In genomic region chrX:120291696-120292095, GRCm38 (mm10) we compare ENCODE assay signal across 10 mouse cellular contexts. TPM values are rescaled to one million over a fixed set of nuclear protein-coding genes. Genes with fewer than 3 reads are reported as not detected.
A peak's percentile ranks its signal among the peaks of the same experiment; 100 is the strongest.
DNase-seq lines count a peak whose midpoint lies in the region; ATAC-seq lines count a peak whose summit lies in the region.
"Had no signal": no experiment of that assay in that cellular context is flagged by ENCODE, and none has a peak within 500 bp of the region (broad histone marks: within the 10 kb centered on the region; RNA-seq: fewer than 3 reads in every experiment).

No protein-coding gene starts in this region.

- DNase-seq in kidney, postnatal 36 days, result no peak
- peak; percentile 50 for DNase-seq in embryo, embryonic 11 days
- no peak for DNase-seq in urinary bladder, postnatal 10 days (ENCODE audit: low spot score)
- DNase-seq in heart, postnatal 10 days, result no peak

- H3K9me3 ChIP-seq in kidney, embryonic 15.5 days (replicated peaks), result no peaks in the 10 kb centered on the region
- H3K9me3 ChIP-seq in hindbrain, embryonic 16.5 days (ENCODE audit: control insufficient read depth, low read length), result no peaks in the 10 kb centered on the region
- H3K9me3 ChIP-seq in midbrain, embryonic 16.5 days (replicated peaks; ENCODE audit: control insufficient read depth, low read length, poor library complexity, severe bottlenecking), result no peaks in the 10 kb centered on the region

- WGBS in kidney, embryonic 15.5 days, result 15% methylated on average over 13 of the region's 13 CpGs
- 11% methylated on average over 13 of the region's 13 CpGs for WGBS in hindbrain, embryonic 16.5 days
- 15% methylated on average over 13 of the region's 13 CpGs for WGBS in midbrain, embryonic 16.5 days

- H3K36me3 ChIP-seq in kidney, embryonic 15.5 days, result no peaks in the 10 kb centered on the region
- H3K36me3 ChIP-seq in hindbrain, embryonic 16.5 days (ENCODE audit: control insufficient read depth, insufficient read depth, low read length), result no peaks in the 10 kb centered on the region
- no peaks in the 10 kb centered on the region for H3K36me3 ChIP-seq in midbrain, embryonic 16.5 days (ENCODE audit: control insufficient read depth, insufficient read depth, low read length)
- H3K36me3 ChIP-seq: G1E had no signal

- ATAC-seq in kidney, embryonic 15.5 days (replicated peaks; ENCODE audit: low FRiP score), result no peak
- ATAC-seq in hindbrain, embryonic 16.5 days, result 0 out of 2 replicates have a peak, but pooled peaks have one; percentile 26
- no peak for ATAC-seq in midbrain, embryonic 16.5 days
- no peak for ATAC-seq in erythroblast, adult 5-6 weeks (replicated peaks; ENCODE audit: low FRiP score, poor library complexity, severe bottlenecking)

- H3K9ac ChIP-seq in kidney, embryonic 15.5 days, result no peak overlapping the region
- H3K9ac ChIP-seq in hindbrain, embryonic 16.5 days (ENCODE audit: low read depth, low read length), result no peak overlapping the region; the same call in 1 of the 2 replicates
- H3K9ac ChIP-seq in midbrain, embryonic 16.5 days (ENCODE audit: low read depth, low read length), result peak overlapping the region; percentile 38; the same call in 1 of the 2 replicates

- peak overlapping the region; percentile 76 for H3K4me2 ChIP-seq in kidney, embryonic 15.5 days
- H3K4me2 ChIP-seq in hindbrain, embryonic 16.5 days (ENCODE audit: low read length), result peak overlapping the region; percentile 85
- peak overlapping the region; percentile 81 for H3K4me2 ChIP-seq in midbrain, embryonic 16.5 days (ENCODE audit: low read length)

- H3K27me3 ChIP-seq in kidney, embryonic 15.5 days, result peaks cover 26% of the 10 kb centered on the region
- H3K27me3 ChIP-seq in hindbrain, embryonic 16.5 days (replicated peaks; ENCODE audit: control insufficient read depth, insufficient read depth, low read length), result no peaks in the 10 kb centered on the region
- H3K27me3 ChIP-seq in midbrain, embryonic 16.5 days (ENCODE audit: control insufficient read depth, insufficient read depth, low read depth, low read length), result no peaks in the 10 kb centered on the region

- no peaks in the 10 kb centered on the region for H3K4me1 ChIP-seq in kidney, embryonic 15.5 days
- no peaks in the 10 kb centered on the region for H3K4me1 ChIP-seq in hindbrain, embryonic 16.5 days (ENCODE audit: control insufficient read depth, insufficient read depth, low read depth, low read length)
- H3K4me1 ChIP-seq in midbrain, embryonic 16.5 days (ENCODE audit: control insufficient read depth, insufficient read depth, low read length), result peaks cover 2% of the 10 kb centered on the region

- H3K4me3 ChIP-seq in kidney, embryonic 15.5 days (replicated peaks), result 0 out of 2 replicates have a peak overlapping the region, but pooled peaks have one; percentile 44
- H3K4me3 ChIP-seq in hindbrain, embryonic 16.5 days (ENCODE audit: low read length), result peak overlapping the region; percentile 56
- peak overlapping the region; percentile 57 for H3K4me3 ChIP-seq in midbrain, embryonic 16.5 days (ENCODE audit: low read depth, low read length)
- H3K4me3 ChIP-seq: myocyte had no signal

- intact Hi-C loops in heart, postnatal 10 days (cut with DNase I), result no loop called here

- H3K27ac ChIP-seq in kidney, embryonic 15.5 days, result no peak overlapping the region
- no peak overlapping the region for H3K27ac ChIP-seq in hindbrain, embryonic 16.5 days (ENCODE audit: low read depth, low read length)
- no peak overlapping the region for H3K27ac ChIP-seq in midbrain, embryonic 16.5 days (ENCODE audit: low read length)

RNA-seq across cellular contexts. Expression of gene Pcdh11x, which starts 1.6 kb away (rescaled TPM):
- polyA plus RNA-seq in kidney, embryonic 15.5 days (2015; fragmentation: Nextera tagmentation; extraction: Ambion mirVana), result 1.4 and 2.5 TPM in 2 replicates
- polyA plus RNA-seq in hindbrain, embryonic 16.5 days (2015; fragmentation: Nextera tagmentation; extraction: Ambion mirVana), result 43.5 and 49.9 TPM in 2 replicates
- polyA plus RNA-seq in midbrain, embryonic 16.5 days (2015; fragmentation: Nextera tagmentation; extraction: Ambion mirVana), result 39.5 and 46.1 TPM in 2 replicates
- total RNA-seq in erythroblast, adult 5-6 weeks (2015; ENCODE audit: low replicate concordance), result not detected in 2 replicates
- 0.98 TPM in 1 of 2 replicates, not detected in the other for total RNA-seq in erythroblast, adult 5-6 weeks (2017; ENCODE audit: low replicate concordance)
- under 1 TPM; 0.07 to 0.12 TPM for total RNA-seq in heart, postnatal 10 days (2021)
- polyA plus RNA-seq: G1E, myocyte had no signal

RNA-seq across cellular contexts. Expression of gene H2afb3, which starts 21.2 kb away (rescaled TPM):
- not detected in 2 replicates for polyA plus RNA-seq in kidney, embryonic 15.5 days (2015; fragmentation: Nextera tagmentation; extraction: Ambion mirVana)
- not detected in 2 replicates for polyA plus RNA-seq in hindbrain, embryonic 16.5 days (2015; fragmentation: Nextera tagmentation; extraction: Ambion mirVana)
- polyA plus RNA-seq in midbrain, embryonic 16.5 days (2015; fragmentation: Nextera tagmentation; extraction: Ambion mirVana), result not detected in 2 replicates
- total RNA-seq in erythroblast, adult 5-6 weeks (2015; ENCODE audit: low replicate concordance), result not detected in 2 replicates
- total RNA-seq in erythroblast, adult 5-6 weeks (2017; ENCODE audit: low replicate concordance), result not detected in 2 replicates
- total RNA-seq in heart, postnatal 10 days (2021), result not detected
- total RNA-seq: G1E had no signal
- polyA plus RNA-seq: G1E, myocyte had no signal

Comparison
In these comparisons a context has a peak if more than half of its experiments do, and no peak if none do; other contexts are left out.
1. RNA of gene Pcdh11x, which starts 1.6 kb away (polyA plus RNA-seq): 43.5 to 49.9 TPM in hindbrain, embryonic 16.5 days and 39.5 to 46.1 TPM in midbrain, embryonic 16.5 days; 1.4 to 2.5 TPM in kidney, embryonic 15.5 days; every median in the first group is over 10 times any median in the second.
2. Peak in every context shown above with its lines, with median percentiles within 50 percentile points of each other: H3K4me2 ChIP-seq and H3K4me3 ChIP-seq.